Mouse (Mus musculus) gastrocnemius, postnatal 4 days (tissue): ENCODE results near the gene Dnal4. TPM values are rescaled to one million over a fixed set of nuclear protein-coding genes. Genes with fewer than 3 reads are reported as not detected.

ENCODE experiments used
- DNase-seq, 2 experiments: peaks; one replicate each; pipeline ENCODE4 v3.0.0; 2021 to 2022; ENCODE audit warnings: low spot score in 2 of 2, mixed read lengths in 2 of 2
- total RNA-seq, 2 experiments: library from RNA; stranded (reverse); gene quantifications; 2 replicates each; pipeline ENCODE4 v1.2.3; 2021

Dnal4 gene
- total RNA-seq, 2 experiments from 2014 or later: 19.0 to 19.2 TPM

- DNase-seq: no peak
These were observed 12.9 kb downstream of the Dnal4 start for GRCm38 (mm10) chr15:79764539-79765267.

- peak in 1 of 2 experiments; percentile 42 for DNase-seq
These were observed 13.9 kb downstream of the Dnal4 start for GRCm38 (mm10) chr15:79763601-79764246.

- no peak for DNase-seq
These were observed 14.6 kb downstream of the Dnal4 start for GRCm38 (mm10) chr15:79763001-79763400.

GRCm38 (mm10) chr15:79760956-79761355 lies 16.7 kb downstream of the Dnal4 start:
- no peak for DNase-seq

- no peak for DNase-seq
These were observed 20.5 kb downstream of the Dnal4 start for GRCm38 (mm10) chr15:79757118-79757517.

GRCm38 (mm10) chr15:79755977-79756625 lies 21.5 kb downstream of the Dnal4 start:
- DNase-seq: no peak

GRCm38 (mm10) chr15:79755176-79755575 lies 22.5 kb downstream of the Dnal4 start:
- DNase-seq: no peak

GRCm38 (mm10) chr15:79753873-79754272 lies 23.8 kb downstream of the Dnal4 start:
- no peak for DNase-seq

- DNase-seq: no peak
These were observed 24.3 kb downstream of the Dnal4 start for GRCm38 (mm10) chr15:79753420-79753752.

GRCm38 (mm10) chr15:79752742-79753419 lies 24.8 kb downstream of the Dnal4 start:
- peak; percentile 72 to 75 for DNase-seq

- DNase-seq: no peak
These were observed 25.9 kb downstream of the Dnal4 start for GRCm38 (mm10) chr15:79751772-79752171.

GRCm38 (mm10) chr15:79750266-79750665 lies 27.4 kb downstream of the Dnal4 start:
- DNase-seq: no peak

- DNase-seq: no peak
These were observed 28.5 kb downstream of the Dnal4 start for GRCm38 (mm10) chr15:79749162-79749561.

GRCm38 (mm10) chr15:79747998-79748397 lies 29.7 kb downstream of the Dnal4 start:
- DNase-seq: no peak

GRCm38 (mm10) chr15:79745883-79746282 lies 31.8 kb downstream of the Dnal4 start:
- no peak for DNase-seq

GRCm38 (mm10) chr15:79745312-79745711 lies 32.3 kb downstream of the Dnal4 start:
- no peak for DNase-seq

GRCm38 (mm10) chr15:79744742-79745141 lies 32.9 kb downstream of the Dnal4 start:
- DNase-seq: no peak

GRCm38 (mm10) chr15:79744001-79744400 lies 33.6 kb downstream of the Dnal4 start:
- DNase-seq: no peak

- DNase-seq: no peak
These were observed 35.0 kb downstream of the Dnal4 start for GRCm38 (mm10) chr15:79742706-79743023.

- peak; percentile 84 to 92 for DNase-seq
These were observed 35.5 kb downstream of the Dnal4 start, which contains the start of gene Sun2 for GRCm38 (mm10) chr15:79741921-79742705. Gene Sun2, minus strand, starts transcription at chr15:79742536.
